Mouse (Mus musculus) heart, adult 8-10 months (tissue): Measurements from ENCODE around the gene Stx2. TPM values are rescaled to one million over a fixed set of nuclear protein-coding genes. Genes with fewer than 3 reads are reported as not detected.
"Not testable (repeated sequence)": the region's sequence is repeated elsewhere in the genome, so short reads cannot be mapped to it uniquely, and the experiment has no call there.

Experiments used
- DNase-seq: peaks from one replicate; pipeline ENCODE4 v3.0.0; 2022; ENCODE audit warnings: low spot score
- total RNA-seq, 4 experiments: library from RNA; stranded (reverse); gene quantifications; 2 replicates each; pipeline ENCODE4 v1.2.4; 2022

The Stx2 gene
- total RNA-seq, 4 experiments from 2014 or later = 10.0 to 15.5 (median 12.4) TPM

DNA sequence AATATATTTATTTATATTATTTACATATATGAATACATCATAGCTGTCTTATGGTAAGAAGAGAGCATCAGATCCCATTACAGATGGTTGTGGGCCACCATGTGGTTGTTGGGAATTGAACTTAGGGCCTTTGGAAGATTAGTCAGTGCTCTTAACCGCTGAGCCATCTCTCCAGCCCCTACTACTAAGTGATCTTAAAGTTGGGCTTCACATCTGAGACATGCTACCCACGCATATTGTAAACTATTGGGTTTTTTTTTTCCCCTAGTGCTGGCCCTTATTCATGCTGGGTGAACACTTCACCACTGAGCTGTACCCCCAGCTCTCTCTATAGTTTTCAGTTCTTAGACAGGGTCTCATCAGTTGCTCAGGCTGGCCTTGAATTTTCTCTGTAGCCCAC is 2.6 kb upstream of the Stx2 start:
- DNase-seq = no peak

- DNase-seq = no peak
Measured at GRCm38 (mm10) chr5:129009577-129009976, 1.2 kb upstream of the Stx2 start.

GRCm38 (mm10) chr5:129008008-129008407 is 366 bp downstream of the Stx2 start:
- peak; percentile 35 for DNase-seq

- DNase-seq = peak; percentile 21
Measured at GRCm38 (mm10) chr5:129007105-129007957, 1.0 kb downstream of the Stx2 start.

GRCm38 (mm10) chr5:129006031-129006788 is 2.2 kb downstream of the Stx2 start:
- DNase-seq = peak; percentile 32

GRCm38 (mm10) chr5:129005416-129005815 is 3.0 kb downstream of the Stx2 start:
- peak; percentile 26 for DNase-seq

DNA sequence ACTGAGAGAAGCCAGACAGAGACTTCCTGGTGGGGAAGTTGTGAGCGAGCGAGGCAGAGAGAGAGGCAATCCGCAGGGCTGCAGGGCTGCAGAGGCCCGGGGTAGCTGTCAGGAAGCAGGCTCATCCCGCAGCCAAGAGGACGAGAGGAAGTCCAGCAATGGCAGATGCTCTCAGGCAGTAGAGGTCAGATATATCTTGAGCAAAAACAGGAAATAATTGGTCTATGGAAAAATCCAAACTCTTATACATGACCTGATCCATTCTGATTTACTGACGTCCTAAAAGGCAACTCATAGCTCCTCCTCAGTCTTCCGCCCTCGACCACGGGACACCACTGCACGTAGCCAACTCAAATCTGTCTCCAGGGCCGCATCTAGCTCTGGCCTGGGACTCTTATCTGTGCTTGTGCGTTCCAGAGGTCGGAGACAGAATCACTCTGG is 5.8 kb downstream of the Stx2 start:
- DNase-seq = peak; percentile 57

- peak; percentile 19 for DNase-seq
Measured at GRCm38 (mm10) chr5:129000706-129001468, 7.5 kb downstream of the Stx2 start.

DNA sequence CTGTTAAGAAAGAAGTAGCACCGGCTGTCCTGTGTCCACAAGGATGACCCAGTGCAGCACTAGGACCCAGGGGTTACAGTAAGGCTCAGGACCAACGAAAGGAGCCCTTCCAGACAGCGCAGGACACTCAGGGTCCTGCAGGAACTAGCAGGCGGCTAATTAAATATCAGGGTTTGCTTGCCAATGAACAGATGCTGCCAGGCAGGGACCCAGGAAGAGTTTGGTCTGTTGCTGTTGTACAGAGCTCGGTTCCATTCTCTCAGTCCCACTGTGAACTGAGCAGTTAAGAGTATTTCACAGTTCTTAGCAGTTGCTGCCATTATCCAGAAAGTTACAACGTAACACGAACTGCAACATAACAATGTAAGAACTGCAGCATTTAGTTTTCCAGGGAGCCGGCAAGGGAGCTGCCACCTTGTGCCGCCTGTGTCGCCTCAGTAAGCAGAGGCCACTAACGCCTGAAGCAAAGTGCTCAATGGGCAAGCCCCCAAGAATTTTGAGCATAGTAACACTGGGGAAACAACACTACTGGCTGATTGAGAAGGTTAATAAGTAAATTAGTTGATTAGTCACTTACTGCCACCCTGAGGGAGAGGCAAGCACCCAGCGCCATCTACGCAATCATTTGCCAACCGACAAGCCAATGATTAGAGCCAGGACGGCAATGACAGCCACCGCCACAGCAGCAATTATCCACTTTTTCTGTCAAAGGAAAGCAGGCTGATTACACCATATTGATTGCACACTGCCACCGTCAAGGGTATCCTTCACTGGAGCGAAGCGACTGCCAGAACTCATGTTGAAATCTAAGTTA is 21.0 kb downstream of the Stx2 start:
- DNase-seq = no peak

- DNase-seq = no peak
Measured at GRCm38 (mm10) chr5:128985946-128986345, 22.4 kb downstream of the Stx2 start.

DNA sequence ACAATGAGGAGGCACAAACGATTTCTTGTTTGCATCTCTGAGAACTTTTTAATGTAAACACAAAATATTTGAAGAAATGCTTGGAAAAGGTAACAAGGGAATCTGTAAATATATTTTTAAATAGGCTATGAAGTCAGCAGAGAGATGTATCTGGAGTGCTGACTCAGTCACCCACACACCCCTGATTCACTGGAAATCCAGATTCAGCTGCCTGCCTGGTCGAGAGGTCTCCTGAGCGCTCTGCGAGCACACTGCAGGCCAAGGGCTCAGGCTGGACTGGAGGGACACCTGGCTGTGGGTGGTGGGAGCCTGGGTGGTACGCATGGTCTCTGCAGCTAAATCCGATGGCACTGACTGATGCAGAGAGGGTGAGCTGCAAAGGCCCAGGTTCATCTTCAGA is 23.8 kb downstream of the Stx2 start:
- DNase-seq = no peak

- peak; percentile 38 for DNase-seq
Measured at GRCm38 (mm10) chr5:128981607-128982006, 26.8 kb downstream of the Stx2 start.

DNA sequence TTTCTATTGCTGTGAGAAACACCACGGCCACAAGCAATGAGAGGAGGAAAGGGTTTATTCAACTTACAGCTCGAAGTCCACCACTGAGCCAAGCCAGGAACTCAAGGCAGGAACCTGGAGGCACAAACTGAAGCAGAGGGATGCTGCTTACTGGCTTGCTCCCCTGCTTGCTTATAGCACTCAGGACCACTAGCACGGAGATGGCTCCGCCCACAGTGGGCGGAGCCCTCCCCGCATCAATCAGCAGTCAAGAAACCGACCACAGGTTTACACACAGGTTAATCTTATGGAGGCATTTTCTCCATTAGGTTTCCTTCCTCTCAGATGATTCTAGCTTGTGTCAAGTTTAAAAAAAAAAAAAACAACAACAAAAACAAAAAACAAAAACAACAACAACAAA is 27.5 kb downstream of the Stx2 start:
- no peak for DNase-seq

- DNase-seq = no peak
Measured at GRCm38 (mm10) chr5:128978957-128979356, 29.4 kb downstream of the Stx2 start.

- not testable (repeated sequence) for DNase-seq
Measured at GRCm38 (mm10) chr5:128977466-128977865, 30.9 kb downstream of the Stx2 start.

DNA sequence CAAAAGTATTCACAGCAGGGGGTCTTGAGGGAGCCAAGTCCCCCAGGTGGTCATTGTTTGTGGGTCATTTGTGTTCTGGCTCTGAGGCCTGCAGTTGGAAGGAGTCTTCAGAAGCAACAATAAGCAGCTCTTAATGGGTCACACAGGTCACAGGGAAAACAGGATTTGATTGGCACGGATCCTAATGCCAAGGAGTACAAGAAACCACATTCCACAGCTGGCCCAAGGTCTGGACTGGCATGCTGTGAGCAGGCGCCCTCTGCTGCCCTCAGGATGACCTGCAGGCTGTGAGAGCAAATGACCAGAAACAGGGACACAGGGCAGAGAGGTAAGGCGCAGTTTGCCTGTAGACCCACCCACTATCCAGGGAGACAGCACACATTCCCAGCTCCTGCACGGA is 32.1 kb downstream of the Stx2 start:
- DNase-seq = no peak

DNA sequence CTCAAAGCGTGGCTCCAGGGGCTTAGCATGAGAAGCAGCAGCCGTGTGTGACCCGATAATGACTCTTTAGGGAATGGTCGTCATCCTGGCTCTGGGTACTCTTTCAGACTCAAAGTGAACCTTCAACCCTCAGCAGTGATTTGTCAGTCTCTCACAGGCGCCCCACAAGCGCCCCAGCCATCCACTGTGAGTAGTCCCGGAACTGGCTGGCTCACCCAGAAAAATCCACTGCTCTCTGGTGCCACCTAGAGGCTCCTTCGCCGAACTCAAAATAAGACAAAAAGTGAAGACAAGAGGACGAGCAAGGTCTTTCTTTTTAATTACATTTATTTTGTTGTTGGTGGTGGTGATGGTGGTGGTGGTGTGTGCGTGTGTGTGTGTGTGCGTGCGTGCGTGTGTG is 37.1 kb downstream of the Stx2 start:
- DNase-seq = peak; percentile 43

DNA sequence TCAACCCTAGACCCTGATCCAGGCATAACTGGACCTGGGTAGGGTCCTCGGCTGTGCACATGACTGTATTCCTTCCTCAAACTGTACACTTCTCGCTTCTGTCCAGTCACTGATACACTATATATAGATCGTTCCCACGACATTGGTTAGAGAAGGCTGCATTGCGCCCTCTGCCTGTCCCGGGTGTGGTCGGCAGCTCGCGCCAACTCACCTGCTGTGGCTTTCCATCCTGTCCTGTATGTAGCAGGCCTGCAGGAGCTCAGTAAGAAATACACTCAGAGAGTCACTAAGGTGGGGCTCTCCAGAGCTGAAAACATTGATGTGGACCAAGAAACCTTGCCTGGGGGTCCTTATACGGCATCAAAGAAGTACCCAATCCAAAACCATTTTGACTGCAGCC is 37.5 kb downstream of the Stx2 start:
- no peak for DNase-seq

DNA sequence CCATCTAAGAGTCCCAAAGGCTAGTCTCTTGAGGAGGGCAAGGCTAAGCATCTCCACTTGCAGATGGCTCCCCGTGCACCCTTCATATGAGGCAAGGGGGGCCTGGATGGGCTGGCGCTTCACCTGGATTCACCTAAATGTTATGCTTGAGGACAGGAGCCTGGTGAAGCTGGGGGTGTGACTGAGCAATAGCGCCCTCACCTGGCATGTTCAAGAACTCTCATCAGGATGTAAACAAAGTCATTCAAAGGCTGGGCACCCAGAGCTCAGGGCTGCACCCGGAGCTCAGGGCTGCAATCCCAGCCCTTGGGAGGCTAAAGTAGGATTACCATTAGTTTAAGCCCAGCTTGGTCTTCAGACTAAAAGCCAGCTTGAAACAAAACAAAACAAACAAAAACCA is 44.0 kb downstream of the Stx2 start:
- no peak for DNase-seq

DNA sequence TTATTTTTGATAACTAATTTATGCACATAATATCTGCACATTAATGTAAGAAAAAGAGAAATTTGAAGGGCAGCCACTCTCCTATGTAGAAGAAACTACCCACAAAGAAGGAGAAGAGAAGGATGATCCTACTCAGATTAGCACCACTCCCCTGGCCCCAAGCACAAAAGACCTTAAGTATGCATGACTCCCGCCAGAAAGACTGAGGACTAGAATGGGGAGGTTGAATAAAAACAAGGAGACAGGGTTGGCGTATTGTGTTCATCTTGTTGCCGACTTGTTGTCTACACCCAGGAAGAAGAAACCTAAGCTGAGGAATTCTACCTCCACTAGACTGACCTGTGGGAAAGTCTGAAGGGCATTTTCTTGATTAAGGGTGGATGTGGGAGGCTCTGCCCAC is 49.5 kb downstream of the Stx2 start:
- no peak for DNase-seq

DNA sequence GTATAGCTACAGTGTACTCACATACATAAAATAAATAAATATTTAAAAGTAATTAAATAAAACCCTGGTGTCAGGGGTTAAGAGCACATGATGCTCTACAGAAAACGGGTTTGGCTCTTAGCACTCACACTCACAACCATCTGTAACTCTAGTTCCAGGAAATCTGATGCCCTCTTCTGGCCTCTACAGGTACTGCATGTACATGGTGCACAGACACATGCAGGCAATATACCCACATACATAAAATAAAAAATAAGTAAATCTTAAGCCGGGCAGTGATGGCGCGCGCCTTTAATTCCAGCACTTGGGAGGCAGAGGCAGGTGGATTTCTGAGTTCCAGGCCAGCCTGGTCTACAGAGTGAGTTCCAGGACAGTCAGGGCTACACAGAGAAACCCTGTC is 54.0 kb downstream of the Stx2 start:
- DNase-seq = not testable (repeated sequence)
